Mouse (Mus musculus) adrenal gland, postnatal 10 days (tissue): ENCODE measurements at regions not wholly inside any gene's neighbourhood (a gene's known extent, or its start where the extent isn't known, plus 50 kb on each side); places are given as distances from the start of the nearest gene placed in this dataset.
A peak's percentile ranks its signal among the peaks of the same experiment; 100 is the strongest.
"Not testable (repeated sequence)": the region's sequence is repeated elsewhere in the genome, so short reads cannot be mapped to it uniquely, and the experiment has no call there.

Experiments used
- DNase-seq: peaks from one replicate; pipeline ENCODE4 v3.0.0; 2021; ENCODE audit warnings: mixed read lengths

DNA sequence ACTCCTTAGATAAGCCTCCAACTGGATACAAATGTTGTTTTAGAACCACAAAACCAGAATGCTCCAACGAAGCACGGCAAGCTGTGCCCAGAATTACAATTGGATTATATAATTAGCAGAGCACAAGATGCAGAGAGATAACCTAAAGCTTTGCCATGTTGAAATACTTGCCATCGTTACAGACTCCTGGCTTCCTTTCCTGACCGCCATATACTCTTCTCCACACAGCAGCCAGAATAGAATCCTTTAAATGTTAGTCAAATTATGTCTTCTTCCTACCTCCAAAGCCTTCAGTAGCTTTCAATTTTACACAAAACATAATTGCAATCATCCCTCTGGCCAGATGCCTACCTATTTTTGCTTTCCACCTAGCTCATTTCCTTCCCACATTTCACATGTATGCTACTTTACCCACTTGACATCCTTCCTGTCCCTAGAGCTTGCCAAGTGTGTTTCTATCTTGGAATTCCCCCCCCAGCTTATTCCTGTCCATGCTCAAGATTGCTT lies 52.8 kb upstream of the G2e3 start:
- no peak for DNase-seq

DNA sequence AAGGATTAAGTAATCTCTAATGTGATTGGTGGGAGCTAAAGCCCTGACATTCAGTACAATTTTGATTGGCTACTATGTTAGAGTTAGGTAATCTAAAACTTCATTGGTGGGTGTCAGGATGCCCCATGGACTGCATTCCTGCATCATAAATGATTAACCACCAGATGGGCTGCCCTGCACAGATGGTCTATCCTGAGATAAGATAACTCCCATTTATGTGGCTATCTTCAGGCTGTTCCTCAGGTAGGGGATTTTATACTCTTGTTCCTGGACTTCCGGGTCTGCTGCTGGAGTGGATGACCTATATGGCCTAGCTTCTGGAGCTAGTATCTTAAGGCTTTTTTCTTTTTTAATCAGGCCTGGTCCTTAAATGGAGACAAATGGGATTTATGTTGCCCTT lies 69.5 kb upstream of the G2e3 start:
- DNase-seq, result no peak

DNA sequence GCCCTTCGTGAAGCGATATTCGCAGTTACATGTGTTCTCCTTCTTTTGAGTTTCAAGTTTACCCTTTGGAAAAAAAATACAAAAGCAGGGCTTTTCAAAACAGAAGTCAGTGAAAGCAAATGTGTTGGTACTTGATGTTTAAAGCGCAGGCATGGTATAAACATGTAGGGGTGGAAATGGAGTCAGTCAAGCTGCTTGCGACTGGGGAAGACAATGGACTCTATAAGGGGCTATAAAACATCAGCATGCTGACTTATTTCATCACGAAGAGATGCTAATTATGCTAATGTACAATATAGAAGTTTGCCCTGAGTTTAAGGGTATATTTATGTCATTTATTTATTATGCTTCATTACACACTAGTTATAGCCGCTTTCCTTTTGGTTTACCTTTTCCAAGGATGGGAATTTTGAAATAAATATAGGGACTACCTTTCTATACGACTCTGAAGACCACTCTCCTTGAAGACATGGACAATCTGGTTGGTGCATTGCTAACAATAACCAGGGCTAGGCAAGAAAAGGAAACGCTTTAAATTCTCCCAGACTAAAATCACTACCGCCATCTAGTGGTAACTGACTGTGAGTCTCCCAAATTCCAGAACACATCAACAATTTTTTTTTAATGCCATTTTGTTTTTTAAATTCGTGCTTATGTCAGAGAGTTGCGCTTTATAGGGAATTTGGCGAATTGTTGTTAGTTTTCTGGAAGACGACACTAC lies 71.9 kb upstream of the G2e3 start:
- peak; percentile 12 for DNase-seq

DNA sequence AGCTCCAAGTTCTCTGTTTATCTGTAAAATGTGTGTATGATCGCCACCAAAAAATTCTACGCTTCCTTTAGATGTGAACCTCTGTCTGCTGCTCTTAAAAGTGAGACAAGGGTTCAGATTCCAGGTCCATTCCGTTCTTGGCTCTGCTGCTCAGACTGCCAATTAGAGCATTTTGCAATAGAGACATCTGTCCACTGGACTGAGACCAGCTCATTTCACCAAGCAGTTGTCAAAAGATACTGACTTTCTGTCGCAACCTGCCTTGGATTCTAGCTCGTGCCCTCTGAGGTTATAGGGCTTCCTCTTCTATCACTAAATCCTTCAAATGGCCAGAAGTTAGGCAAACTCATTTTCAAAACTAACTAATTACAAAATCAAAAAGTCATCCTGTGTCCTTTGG lies 74.4 kb upstream of the G2e3 start:
- DNase-seq, result peak; percentile 20

DNA sequence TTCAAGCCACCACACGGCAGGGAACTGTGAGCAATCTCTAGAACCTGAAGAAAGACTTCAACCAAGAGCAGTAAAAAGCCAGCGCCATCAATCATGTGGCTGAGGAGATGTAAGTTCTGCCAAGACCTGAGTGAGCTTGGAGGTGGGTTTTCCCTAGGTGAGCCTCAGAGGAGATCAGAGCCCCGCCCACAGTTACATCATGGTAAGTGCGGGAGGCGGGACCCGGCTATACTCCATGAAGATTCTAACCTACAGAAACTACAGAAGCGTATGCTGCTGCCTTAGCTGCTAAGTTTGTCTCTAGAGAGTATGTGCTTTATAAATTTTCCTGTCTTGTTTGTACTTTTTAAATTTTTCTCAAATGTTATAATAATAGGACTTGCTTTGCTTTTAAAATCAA lies 105.0 kb upstream of the G2e3 start:
- peak; percentile 12 for DNase-seq

DNA sequence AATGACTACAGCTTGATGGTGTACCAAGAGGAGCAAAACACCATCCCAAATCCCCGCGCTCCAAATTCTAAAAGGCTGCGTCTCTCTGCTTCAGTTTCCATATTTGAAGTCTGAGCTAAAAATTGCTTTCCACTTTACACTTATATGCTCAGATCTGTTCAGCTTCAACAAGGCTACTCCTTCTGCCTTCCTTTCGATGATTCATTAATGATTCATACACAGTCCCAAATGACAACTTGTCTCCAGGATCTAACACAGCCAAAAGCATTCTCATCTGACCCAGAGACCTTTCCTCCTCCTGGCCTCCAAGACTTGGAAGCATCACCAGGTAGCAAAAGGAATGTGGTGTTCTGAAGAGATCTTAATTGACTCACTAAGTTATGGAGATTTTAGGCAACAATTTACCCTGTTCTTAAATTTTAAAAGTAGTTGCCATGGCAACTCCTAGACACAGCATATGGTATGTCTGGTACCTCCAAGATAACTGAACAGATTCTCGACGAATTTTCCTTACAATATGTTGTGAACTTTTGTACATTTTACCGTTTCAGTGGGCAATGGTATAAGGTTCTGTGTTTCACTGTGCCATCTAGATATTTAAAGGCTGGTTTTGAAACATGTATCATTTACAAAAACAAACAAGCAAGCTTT lies 106.6 kb upstream of the G2e3 start:
- no peak for DNase-seq

DNA sequence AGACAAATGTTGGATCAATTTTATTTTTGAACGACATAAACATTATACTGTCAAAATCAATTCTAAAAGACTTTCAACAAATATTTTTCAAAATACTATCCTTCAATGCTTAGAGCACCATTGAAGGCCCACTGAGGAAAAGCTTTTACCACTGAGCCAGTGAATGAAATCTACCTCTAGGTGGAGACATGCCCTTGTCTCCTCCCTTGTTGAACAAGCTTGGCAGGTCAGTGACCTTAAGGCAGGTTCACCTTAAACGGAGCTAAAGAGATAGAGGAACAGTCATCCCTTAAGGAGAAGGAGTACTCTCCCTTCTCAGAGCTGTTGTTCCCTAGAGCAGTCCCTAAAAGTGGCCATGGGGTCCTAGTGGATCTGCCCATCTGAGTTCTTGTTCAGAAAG lies 136.2 kb upstream of the G2e3 start:
- no peak for DNase-seq

DNA sequence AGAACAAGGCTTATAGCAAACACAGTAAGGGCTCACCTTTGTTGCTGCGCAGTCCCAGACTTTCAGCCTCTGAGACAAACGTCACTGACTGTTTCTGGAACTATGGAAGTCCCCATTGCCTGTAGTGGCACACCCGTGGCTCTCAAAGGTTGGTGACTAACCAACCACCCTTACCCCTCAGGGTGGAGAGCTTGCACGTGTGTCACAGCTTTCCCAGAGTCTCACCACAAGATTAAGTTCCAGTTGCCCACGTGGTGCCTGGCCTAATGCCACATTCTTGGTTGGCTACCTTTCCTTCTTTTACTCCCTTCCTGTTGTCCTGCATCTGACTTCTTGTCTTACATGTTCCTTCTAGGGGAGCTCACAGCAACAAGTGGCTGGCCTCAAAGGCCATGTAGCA lies 151.6 kb upstream of the G2e3 start:
- peak; percentile 3 for DNase-seq

DNA sequence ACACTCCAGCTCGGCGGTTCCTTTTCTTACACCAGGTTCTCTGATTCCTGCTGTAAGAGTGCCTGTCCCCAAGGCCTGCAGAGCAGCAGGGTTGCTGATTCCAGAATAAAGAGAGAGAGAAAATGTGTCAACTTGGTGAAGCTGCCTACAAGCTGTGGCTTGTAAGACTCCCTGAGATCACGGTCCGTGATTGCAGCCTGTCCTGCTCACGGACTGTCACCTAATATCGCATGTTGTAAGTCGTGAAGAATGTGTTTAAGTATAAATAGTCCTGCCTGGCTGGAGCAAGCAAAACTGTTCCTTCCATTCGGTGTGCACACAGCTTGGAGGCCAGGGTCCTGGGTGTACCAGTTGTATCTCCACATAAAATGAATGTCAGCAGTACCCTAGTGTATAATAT lies 152.7 kb upstream of the G2e3 start:
- DNase-seq, result no peak

DNA sequence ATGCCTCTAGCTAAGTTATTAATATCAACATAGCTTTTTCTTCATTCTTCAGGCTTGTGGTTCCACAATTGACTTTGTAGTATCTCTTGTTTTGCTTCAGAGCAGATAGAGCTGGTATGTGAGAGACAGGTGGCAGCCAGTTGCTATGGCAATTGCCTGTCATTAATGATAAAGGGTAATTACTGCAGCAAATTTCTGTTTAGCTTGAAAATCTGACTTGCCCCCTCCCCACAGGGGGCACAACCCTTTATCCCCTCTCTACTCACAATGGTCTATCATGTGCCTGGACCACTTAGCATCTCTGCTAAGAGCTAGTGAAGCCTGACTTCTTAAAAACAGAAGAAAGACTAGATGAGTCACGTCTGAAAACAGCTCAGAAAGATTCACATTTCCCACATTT lies 157.1 kb upstream of the G2e3 start:
- DNase-seq, result no peak

DNA sequence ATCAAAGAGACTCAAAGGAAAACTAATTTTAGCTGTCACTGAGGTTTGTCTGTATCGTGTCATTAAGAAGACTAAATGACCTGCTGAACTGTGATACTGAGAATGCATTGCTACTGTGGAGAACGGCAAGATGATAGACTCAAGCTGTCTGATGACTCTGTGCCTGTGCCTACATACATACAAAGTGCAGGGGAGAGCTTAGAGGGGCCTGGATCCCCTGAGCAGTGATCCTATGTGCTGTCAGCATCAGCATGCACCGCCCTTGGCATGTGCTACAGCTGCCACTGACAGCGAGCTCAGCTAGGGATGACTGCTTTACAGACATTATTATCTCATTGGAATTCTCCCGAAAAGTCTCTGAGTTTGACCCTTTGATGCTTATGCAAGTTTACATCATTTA lies 157.7 kb upstream of the G2e3 start:
- DNase-seq, result no peak

DNA sequence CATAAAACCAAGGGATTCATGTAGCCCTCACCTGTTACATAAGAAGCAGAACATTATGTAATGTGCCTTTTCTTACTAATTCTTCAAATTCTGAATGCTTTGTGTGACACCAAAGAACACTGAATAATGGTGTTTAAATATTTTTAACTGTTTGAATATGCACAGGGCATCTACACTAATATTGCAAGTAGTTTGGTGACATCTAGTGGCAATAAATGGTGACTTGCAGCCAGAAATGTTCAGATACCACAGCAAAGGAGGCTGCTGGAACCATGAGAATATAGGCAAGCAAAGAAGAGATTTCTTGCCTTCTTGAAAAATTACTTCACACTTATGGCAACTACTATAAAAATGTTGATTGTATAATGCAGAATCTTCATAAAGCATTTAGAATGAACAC lies 159.6 kb upstream of the G2e3 start:
- DNase-seq, result no peak

DNA sequence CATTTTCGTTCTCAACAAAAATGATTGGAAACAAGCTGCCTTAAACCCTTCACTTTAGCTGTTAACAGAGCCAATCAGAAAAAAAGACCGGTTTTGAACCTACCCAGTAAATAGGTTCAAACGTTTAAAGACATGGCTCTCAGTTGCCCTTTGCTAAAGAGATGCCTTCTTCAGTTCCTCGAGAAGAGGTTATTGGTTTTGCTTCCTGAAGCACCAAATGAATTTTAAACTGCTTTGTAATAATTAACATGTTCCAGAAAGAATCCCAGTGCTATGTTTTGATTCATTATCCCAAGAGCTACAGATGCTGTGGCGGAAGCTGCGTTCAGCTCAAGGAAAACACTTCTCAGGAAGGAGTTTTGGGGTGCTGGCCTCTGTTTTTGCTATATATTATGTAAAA lies 160.1 kb upstream of the G2e3 start:
- DNase-seq, result no peak

DNA sequence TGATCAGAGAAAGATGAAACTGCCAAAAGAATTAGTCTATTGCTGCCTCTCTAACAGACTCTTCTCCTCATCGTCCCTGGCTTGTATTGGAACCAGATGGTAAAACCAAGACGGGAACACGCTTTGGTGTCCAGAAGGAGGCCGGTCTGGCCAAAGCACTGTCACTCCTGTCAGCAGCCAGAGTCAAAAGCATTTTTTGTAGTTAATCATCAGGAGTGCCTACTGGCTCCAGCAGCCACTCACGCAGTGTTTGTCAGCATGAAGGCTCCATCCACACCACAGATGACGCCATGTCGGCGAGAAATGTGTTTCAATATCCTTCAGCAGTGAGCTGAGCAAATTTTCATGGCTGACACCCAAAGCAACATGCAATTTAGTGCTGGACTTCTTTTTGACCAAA lies 162.1 kb upstream of the G2e3 start:
- no peak for DNase-seq

DNA sequence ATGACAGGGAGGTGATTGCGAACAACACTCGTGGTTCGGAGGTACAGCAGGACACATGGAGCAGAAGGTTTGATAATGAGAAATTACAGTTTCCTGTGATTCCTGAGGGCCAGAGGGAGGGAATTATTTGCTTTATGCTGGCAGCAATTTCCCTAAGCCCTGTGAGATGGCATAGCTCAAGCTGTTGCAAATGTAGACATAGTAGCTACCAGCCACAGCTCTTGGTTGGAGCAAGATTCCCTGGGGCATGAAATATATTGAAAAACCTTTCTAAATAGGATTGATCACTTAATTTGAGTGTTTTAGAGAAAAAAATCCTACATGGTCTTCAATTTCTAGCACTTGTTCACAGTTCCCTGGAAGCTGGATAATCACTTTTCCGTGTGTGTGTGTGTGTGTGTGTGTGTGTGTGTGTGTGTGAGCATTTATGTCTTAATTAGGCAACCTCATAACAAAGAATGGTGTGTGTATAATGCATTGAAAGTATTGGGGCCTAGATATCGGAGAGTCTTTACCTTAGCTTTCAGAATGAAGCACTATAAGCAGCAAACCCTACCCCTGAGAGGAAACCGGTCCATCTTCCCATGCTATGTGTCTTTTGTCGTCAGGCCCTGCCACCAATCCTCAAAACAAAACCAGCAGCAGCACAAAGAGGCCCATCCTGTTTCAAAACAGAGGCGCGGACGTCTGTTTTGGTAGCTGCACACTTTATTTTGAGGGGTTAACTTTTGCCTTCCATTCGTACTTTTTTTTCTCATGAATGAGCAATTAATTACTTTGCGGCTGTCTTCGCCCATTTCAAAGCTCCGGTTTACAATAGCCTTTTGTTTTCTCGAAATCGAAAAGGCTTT lies 172.7 kb upstream of the G2e3 start:
- DNase-seq, result no peak

DNA sequence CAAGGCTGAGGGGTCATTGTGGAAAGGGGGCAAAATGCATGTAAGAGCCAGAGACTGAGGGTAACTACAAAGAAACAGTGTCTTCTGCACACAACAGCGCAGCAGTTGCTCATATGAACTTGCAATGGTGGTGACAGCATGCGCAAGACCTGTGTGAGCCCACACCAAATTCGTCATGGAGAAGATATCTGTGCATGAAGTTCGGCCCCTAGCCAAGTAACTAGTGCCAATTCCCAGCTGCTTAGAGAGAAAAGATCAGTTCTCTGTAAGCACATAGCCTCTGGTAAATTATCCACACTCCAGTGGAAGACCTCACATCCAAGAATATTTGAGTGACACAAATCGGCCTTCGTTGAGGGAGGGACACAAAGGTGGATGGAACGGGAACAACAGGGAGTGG lies 182.7 kb upstream of the G2e3 start:
- DNase-seq, result no peak

DNA sequence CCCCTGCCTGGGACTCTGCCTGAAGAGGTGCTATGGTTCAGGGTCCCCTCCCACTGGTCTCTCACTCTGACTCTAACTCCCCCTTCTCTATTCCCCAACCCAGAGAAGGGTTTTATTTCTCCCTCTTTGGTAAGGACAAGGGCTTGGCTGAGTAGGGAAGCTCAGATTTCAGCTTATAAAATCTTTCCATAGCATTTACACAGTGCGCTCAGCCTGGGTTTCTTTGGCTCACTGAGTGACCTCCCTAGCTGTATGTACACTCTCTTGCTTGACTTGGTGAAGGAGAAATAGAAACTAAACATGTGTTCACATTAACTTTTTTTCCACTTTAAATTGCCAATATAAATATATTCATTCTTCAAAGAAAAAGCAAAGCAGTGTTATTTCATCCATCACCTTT lies 186.9 kb upstream of the G2e3 start:
- no peak for DNase-seq

DNA sequence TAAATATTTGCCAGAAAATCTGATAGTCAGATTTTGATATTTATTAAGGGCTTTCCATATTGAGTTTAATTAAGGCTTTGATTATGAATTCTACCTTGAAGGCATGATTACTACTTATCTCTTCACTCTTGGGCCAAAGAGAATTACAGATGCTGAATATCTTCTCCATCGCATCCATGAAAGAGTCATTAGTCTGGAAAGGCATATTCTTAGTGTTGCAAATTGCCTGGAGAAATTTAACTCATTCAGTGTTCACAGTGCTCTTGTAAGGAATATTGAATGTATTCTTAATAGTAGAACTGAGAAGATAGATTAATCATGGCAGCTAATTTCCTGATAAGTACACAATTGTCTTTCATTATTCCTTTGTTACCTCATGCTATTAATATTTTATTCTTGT lies 187.7 kb upstream of the G2e3 start:
- no peak for DNase-seq

DNA sequence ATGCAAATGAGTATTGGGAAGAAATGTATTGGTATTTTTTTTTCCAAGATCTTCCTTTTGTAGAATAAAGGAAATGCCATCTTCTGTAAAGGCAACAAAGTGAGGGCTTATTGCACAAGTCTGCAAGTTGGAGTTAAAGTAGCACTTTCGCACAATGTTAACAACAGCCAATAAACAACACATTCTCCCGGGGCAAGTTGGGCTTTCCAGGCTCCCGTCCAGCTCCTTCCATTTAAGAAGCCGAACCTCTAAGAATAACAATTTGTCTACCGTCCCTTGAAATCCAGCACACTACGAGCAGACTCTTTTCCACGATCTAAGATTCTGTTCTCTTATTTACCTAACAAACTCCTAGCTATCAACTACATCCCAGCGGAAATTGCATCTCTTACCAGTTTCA lies 199.9 kb upstream of the G2e3 start:
- no peak for DNase-seq

DNA sequence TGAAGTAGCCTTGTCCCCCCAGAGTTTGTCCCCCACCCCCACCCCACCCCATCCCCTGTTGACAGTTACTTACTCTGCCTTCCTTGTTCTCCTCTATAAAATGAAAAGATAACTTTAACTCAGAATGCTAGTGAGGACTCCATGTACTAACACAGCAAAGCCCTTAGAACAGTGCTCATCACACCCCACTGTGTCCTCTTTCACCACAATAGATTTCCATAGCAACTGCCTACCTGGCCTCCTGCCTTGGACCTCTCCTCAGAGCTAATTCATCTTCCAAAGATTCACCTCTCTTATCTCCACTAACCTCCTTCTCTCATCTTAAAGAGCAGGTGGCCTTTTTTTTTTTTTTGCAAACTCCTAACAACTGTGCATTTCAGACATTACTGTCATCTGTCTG lies 204.0 kb upstream of the G2e3 start:
- DNase-seq, result no peak

DNA sequence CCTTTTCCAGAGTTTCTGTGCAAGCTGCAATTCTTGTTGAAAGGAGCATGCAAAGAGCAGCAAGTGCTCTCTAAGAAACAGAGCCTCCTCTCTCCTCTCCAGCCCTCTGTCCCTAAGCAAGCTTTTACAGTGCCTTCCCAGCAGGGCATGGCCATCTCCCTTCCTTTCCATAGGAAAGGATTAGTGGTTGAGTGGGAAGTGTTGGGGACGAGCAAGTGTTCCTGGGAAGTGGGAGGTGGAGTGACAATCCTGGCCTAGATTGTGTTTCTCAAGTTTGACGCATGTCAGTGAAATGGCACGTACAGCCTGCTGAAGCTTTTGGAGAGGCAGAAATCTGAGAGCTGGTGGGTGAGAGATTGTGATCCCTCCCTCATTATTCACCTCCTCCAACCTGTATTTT lies 204.7 kb upstream of the G2e3 start:
- DNase-seq, result no peak

DNA sequence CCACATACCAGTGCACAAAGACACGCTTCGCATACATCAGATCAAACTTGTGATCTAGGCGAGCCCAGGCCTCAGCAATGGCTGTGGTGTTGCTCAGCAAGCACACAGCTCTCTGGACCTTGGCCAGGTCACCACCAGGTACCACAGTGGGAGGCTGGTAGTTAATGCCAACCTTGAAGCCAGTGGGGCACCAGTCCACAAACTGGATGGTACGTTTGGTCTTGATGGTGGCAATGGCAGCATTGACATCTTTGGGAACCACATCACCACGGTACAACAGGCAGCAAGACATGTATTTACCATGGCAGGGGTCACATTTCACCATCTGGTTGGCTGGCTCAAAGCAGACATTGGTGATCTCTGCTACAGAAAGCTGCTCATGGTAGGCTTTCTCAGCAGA lies 214.2 kb upstream of the G2e3 start:
- not testable (repeated sequence) for DNase-seq

DNA sequence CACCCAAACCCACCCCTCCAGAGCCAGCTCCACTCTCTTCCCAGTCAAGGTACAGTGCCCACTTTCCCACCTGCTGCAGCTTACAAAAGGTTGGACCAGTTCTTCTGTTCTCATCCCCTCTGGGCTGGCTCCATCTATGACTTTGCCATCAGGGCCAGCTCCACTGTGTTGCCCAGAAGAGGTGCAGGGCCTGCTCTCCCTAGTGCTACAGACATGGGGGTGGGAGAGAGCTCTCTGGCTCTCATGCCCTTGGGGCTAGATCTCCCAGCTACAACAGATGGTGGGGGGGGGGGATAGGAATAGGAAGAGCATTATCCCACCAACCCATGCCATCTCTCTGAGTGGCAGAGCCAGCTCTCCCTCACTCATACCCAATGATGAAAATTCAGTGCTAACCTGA lies 219.6 kb upstream of the G2e3 start:
- DNase-seq, result no peak
